Mouse (Mus musculus) heart, postnatal 25 days (tissue): ENCODE data around the gene 4930518I15Rik. TPM values are rescaled to one million over a fixed set of nuclear protein-coding genes. Genes with fewer than 3 reads are reported as not detected.
"Not testable (repeated sequence)": the region's sequence is repeated elsewhere in the genome, so short reads cannot be mapped to it uniquely, and the experiment has no call there.

ENCODE experiments used
- DNase-seq: peaks from one replicate; pipeline ENCODE4 v3.0.0; 2022; ENCODE audit warnings: low spot score
- intact Hi-C: fragments of 180-260 bp; cut with DNase I; formaldehyde crosslinking; loops from one replicate; pipeline ENCODE4 v1.15.1; 2025
- total RNA-seq, 2 experiments: library from RNA; stranded (reverse); gene quantifications; 2 replicates each; pipeline ENCODE4 v1.2.3; 2021

4930518I15Rik gene
- total RNA-seq, 2 experiments from 2014 or later, result 0.57 to 0.89 TPM

- intact Hi-C loops, result no loop called here
- DNase-seq, result no peak
Measured at GRCm38 (mm10) chr2:156850505-156850904, 7.2 kb downstream of the 4930518I15Rik start.

- DNase-seq, result no peak
- intact Hi-C loops, result no loop called here
Measured at GRCm38 (mm10) chr2:156848526-156849182, 9.1 kb downstream of the 4930518I15Rik start.

DNA sequence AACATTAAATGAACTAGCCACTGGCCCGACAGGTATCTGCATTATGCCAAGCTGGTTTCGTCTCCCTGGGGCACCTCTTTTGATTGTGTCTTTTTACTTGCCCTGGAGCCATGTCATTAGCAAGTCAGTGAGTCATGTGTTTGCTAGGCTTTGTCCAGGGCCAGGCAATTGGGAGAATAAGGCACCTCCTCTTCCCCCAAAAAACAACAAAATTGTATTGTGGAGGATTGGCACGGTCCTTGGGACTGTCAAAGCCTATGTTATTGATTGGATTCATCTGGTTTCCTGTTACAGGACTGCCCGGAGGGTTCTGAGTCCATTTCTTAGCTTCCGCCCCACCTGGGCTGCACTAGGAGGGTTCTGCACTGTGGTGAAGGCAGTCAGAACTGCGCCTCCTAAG, 10.1 kb downstream of the 4930518I15Rik start:
- no peak for DNase-seq
- intact Hi-C loops, result no loop called here

- intact Hi-C loops, result no loop called here
- DNase-seq, result no peak
Measured at GRCm38 (mm10) chr2:156844715-156845114, 13.0 kb downstream of the 4930518I15Rik start.

GRCm38 (mm10) chr2:156843331-156843730, 14.4 kb downstream of the 4930518I15Rik start:
- intact Hi-C loops, result no loop called here
- DNase-seq, result no peak

DNA sequence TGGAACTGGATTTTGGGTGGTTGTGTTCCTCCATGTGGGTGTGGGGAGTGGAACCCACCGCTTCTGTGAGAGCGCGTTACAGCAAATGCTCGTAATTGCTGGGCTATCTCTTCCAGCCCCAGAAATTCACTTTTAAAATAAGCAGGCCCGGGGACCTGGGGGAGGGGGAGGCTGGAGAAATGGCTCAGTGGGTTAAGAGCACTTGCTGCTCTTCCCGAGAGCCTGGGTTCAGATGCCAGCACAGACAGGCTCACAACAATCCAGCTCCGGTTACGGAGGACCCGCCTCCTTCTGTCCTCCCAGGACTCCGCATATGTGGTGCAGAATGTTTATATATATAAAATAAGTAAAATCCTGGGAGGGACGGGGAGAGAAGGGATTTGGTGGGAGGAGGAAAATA, 15.0 kb downstream of the 4930518I15Rik start:
- intact Hi-C loops, result no loop called here
- no peak for DNase-seq

- DNase-seq, result no peak
- intact Hi-C loops, result loop anchor here (1.0 kb wide), 1 partner anchor 20 kb away; no protein-coding TSS in a partner anchor
Measured at GRCm38 (mm10) chr2:156841841-156842706, 15.7 kb downstream of the 4930518I15Rik start.

GRCm38 (mm10) chr2:156841028-156841840, 16.5 kb downstream of the 4930518I15Rik start:
- intact Hi-C loops, result loop anchor here (1.0 kb wide), 1 partner anchor 21 kb away; no protein-coding TSS in a partner anchor
- DNase-seq, result peak; percentile 20

DNA sequence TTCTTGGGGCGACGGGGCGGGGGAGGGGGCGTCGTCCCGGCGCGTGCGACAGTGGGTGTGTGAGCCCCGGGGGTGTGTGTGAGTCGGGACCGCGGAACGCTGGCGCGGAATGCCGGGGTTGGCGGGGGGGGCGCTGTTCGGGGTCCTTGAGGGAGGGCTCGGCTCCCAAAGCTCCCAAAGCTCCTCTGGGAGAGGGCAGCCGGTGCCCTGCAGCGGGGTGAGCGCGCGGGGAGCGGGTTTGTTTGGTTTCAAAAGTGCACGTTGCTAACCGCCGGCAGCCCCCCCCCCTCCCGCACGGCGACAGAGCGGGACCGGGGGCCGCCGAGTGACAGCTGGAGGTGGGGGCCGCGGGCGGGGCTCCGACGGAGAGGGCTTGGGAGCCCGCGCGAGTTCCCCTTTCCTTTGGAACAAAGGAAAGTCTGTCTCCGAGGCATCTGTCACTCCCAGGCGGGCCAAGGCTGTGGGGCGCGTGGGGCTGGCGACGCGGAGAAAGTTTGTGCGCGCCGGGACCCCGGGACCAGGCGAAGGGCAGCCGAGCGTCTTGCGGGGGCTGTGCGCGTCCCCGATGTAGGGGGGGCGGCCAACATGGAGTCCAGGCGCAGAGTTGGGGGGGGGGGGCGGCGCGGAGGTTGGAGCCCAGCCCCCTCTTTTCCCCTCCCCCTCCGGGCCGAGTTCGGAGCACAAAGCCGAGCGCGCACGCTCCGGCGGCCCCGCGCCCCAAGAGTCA, 17.3 kb downstream of the 4930518I15Rik start:
- DNase-seq, result no peak
- intact Hi-C loops, result loop anchor here (1.0 kb wide), 1 partner anchor 22 kb away; no protein-coding TSS in a partner anchor

- intact Hi-C loops, result no loop called here
- DNase-seq, result peak; percentile 33
Measured at GRCm38 (mm10) chr2:156839319-156840191, 18.2 kb downstream of the 4930518I15Rik start, which contains the start of gene Tgif2. Gene Tgif2 (plus strand): TSS chr2:156840007.

DNA sequence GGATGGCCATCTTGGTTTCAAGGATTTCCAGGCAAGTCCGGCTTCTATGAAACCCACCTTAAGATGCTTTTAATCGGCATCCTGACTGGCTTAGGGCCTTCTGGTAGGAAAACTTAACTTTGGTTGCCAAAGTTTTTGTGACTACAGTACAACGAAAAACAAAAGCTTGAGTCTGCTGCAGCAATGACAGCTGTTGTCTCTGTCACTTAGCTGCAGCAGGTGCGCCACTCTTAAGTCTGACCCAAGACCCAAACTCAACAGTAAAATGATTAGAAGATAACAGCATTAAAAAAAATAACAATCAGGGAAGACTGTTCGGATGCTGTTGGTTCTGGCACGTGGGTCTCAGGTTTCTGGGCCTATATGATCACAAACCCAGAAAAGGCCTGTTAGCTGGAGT, 18.9 kb downstream of the 4930518I15Rik start:
- intact Hi-C loops, result no loop called here
- no peak for DNase-seq

GRCm38 (mm10) chr2:156834336-156834735, 23.4 kb downstream of the 4930518I15Rik start:
- DNase-seq, result no peak
- intact Hi-C loops, result no loop called here

DNA sequence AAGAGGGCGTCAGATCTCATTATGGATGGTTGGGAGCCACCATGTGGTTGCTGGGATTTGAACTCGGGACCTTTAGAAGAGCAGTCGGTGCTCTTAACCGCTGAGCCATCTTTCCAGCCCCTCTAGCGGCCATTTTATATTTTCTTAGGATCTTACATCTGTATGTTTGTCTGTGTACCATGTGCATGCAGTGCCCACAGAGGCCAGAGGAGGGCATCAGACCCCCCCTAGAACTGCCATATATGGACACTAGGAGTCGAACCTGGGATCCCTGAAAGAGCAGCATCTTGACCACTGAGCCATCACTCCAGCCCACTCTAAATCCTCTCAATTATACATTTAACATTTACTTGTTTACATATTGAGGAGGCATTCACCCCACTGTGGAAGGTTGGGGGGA, 32.6 kb downstream of the 4930518I15Rik start:
- DNase-seq, intact Hi-C loops: not testable (repeated sequence)

- intact Hi-C loops, result no loop called here
- DNase-seq, result no peak
Measured at GRCm38 (mm10) chr2:156816116-156816515, 41.6 kb downstream of the 4930518I15Rik start.

- intact Hi-C loops, result no loop called here
- no peak for DNase-seq
Measured at GRCm38 (mm10) chr2:156815412-156815811, 42.3 kb downstream of the 4930518I15Rik start.

- intact Hi-C loops, result loop anchor here (5.0 kb wide), 1 partner anchor 217 kb away; no protein-coding TSS in a partner anchor
- DNase-seq, result no peak
Measured at GRCm38 (mm10) chr2:156814893-156815292, 42.9 kb downstream of the 4930518I15Rik start.

- intact Hi-C loops, result loop anchor here (5.0 kb wide), 1 partner anchor 218 kb away; no protein-coding TSS in a partner anchor
- no peak for DNase-seq
Measured at GRCm38 (mm10) chr2:156814344-156814801, 43.4 kb downstream of the 4930518I15Rik start.

DNA sequence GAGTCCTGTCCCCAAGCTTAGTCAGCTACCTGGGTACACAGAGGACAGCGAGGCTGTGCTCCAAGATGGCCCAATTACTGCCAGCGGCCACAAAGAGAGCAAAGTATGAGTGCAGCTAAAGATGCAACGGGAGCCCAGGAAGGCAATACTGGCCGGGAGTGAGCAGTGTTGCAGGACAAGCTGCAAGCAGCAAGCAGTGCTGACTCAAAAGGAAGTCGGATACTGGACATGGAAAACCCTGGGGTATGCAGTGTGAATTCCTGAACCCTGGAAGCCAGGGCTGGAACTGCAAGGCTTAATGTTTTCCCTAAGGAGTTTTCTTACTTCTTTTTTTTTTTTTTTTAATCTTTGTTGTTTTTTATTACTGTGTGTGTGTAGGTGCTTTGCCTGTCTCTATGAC, 46.2 kb downstream of the 4930518I15Rik start:
- no peak for DNase-seq
- intact Hi-C loops, result loop anchor here (5.0 kb wide), 1 partner anchor 221 kb away; no protein-coding TSS in a partner anchor
